ENCODE assay signal across 11 mouse cellular contexts in genomic region chr14:29015896-29016295, GRCm38 (mm10). TPM values are rescaled to one million over a fixed set of nuclear protein-coding genes. Genes with fewer than 3 reads are reported as not detected.
DNase-seq lines count a peak whose midpoint lies in the region; ATAC-seq lines count a peak whose summit lies in the region.
"Had no signal": no experiment of that assay in that cellular context is flagged by ENCODE, and none has a peak within 500 bp of the region (broad histone marks: within the 10 kb centered on the region; RNA-seq: fewer than 3 reads in every experiment).

No protein-coding gene starts in this region.

- intact Hi-C loops in left cerebral cortex, postnatal 10 days (cut with DNase I): no loop called here

- DNase-seq in left cerebral cortex, postnatal 10 days (ENCODE audit: extremely low spot score in 1 of 2, low spot score in 2 of 2): peak; percentile 24
- DNase-seq in left cerebral cortex, adult 9 months (ENCODE audit: low spot score in 2 of 2): no peak
- DNase-seq in kidney, postnatal 10 days: peak; percentile 48
- peak; percentile 75 for DNase-seq in neural tube, embryonic 11.5 days (ENCODE audit: low spot score)
- DNase-seq in yolk sac, embryonic 10.5 days (ENCODE audit: low spot score): no peak

- H3K27me3 ChIP-seq in embryonic facial prominence, embryonic 13.5 days: no peaks in the 10 kb centered on the region
- no peaks in the 10 kb centered on the region for H3K27me3 ChIP-seq in neural tube, embryonic 11.5 days (ENCODE audit: control insufficient read depth, insufficient read depth, low read length)
- H3K27me3 ChIP-seq in heart, embryonic 12.5 days (replicated peaks): 0 out of 2 replicates have a peak, but pooled peaks cover 5% of the 10 kb centered on the region

- H3K4me3 ChIP-seq in embryonic facial prominence, embryonic 13.5 days: no peak overlapping the region
- H3K4me3 ChIP-seq in neural tube, embryonic 11.5 days (ENCODE audit: low read depth, low read length): no peak overlapping the region
- no peak overlapping the region for H3K4me3 ChIP-seq in heart, embryonic 12.5 days

- no peak for ATAC-seq in embryonic facial prominence, embryonic 13.5 days (ENCODE audit: insufficient number of reproducible peaks, insufficient read depth, low FRiP score, low TSS enrichment, low read depth)
- 0 out of 2 replicates have a peak, but pooled peaks have one; percentile 31 for ATAC-seq in neural tube, embryonic 11.5 days (ENCODE audit: insufficient read depth, low FRiP score, low TSS enrichment)
- no peak for ATAC-seq in heart, embryonic 12.5 days (ENCODE audit: insufficient number of reproducible peaks, low FRiP score)
- ATAC-seq: intestine, postnatal 0 days had no signal

- peaks cover 23% of the 10 kb centered on the region for H3K4me1 ChIP-seq in embryonic facial prominence, embryonic 13.5 days
- H3K4me1 ChIP-seq in neural tube, embryonic 11.5 days (ENCODE audit: control insufficient read depth, insufficient read depth, low read length): no peaks in the 10 kb centered on the region
- H3K4me1 ChIP-seq in heart, embryonic 12.5 days (replicated peaks): peaks cover 17% of the 10 kb centered on the region

- H3K9me3 ChIP-seq in embryonic facial prominence, embryonic 13.5 days: no peaks in the 10 kb centered on the region
- no peaks in the 10 kb centered on the region for H3K9me3 ChIP-seq in neural tube, embryonic 11.5 days (ENCODE audit: control insufficient read depth, low read length)
- H3K9me3 ChIP-seq in heart, embryonic 12.5 days (replicated peaks): 0 out of 2 replicates have a peak, but pooled peaks cover 3% of the 10 kb centered on the region

- no peak overlapping the region for H3K4me2 ChIP-seq in embryonic facial prominence, embryonic 13.5 days
- H3K4me2 ChIP-seq in neural tube, embryonic 11.5 days (ENCODE audit: low read depth): no peak overlapping the region
- H3K4me2 ChIP-seq in heart, embryonic 12.5 days: no peak overlapping the region

- WGBS in embryonic facial prominence, embryonic 13.5 days: 49% methylated on average over 5 of the region's 5 CpGs
- 18% methylated on average over 5 of the region's 5 CpGs for WGBS in neural tube, embryonic 11.5 days
- 68% methylated on average over 5 of the region's 5 CpGs for WGBS in heart, embryonic 12.5 days

- H3K36me3 ChIP-seq in embryonic facial prominence, embryonic 13.5 days: peaks cover 2% of the 10 kb centered on the region; the same call in 1 of the 2 replicates
- H3K36me3 ChIP-seq in neural tube, embryonic 11.5 days (ENCODE audit: control insufficient read depth, insufficient read depth, low read length): no peaks in the 10 kb centered on the region
- no peaks in the 10 kb centered on the region for H3K36me3 ChIP-seq in heart, embryonic 12.5 days
- H3K36me3 ChIP-seq: G1E had no signal

- H3K9ac ChIP-seq in embryonic facial prominence, embryonic 13.5 days: no peak overlapping the region
- H3K9ac ChIP-seq in neural tube, embryonic 11.5 days (ENCODE audit: low read length): no peak overlapping the region
- H3K9ac ChIP-seq in heart, embryonic 12.5 days: no peak overlapping the region

- H3K27ac ChIP-seq in embryonic facial prominence, embryonic 13.5 days: peak overlapping the region; percentile 62
- no peak overlapping the region for H3K27ac ChIP-seq in neural tube, embryonic 11.5 days (ENCODE audit: low read depth, low read length)
- H3K27ac ChIP-seq in heart, embryonic 12.5 days (ENCODE audit: poor library complexity, severe bottlenecking): no peak overlapping the region
- H3K27ac ChIP-seq: macrophage had no signal

RNA-seq across cellular contexts. Expression of gene Lrtm1, which starts 2.1 kb away (rescaled TPM):
- not detected for total RNA-seq in left cerebral cortex, postnatal 10 days (2021)
- 0.79 and 0.88 TPM in 2 replicates for polyA plus RNA-seq in embryonic facial prominence, embryonic 13.5 days (2015; fragmentation: Nextera tagmentation; extraction: Ambion mirVana)
- polyA plus RNA-seq in neural tube, embryonic 11.5 days (2014; fragmentation: Nextera tagmentation; extraction: Ambion mirVana): 0.20 and 0.39 TPM in 2 replicates
- polyA plus RNA-seq in heart, embryonic 12.5 days (2016; fragmentation: Nextera tagmentation; extraction: Ambion mirVana): 0.94 and 1.1 TPM in 2 replicates
- polyA plus RNA-seq: G1E; intestine, postnatal 0 days; macrophage; small intestine, adult 2 months had no signal

Comparison
In these comparisons a context has a peak if more than half of its experiments do, and no peak if none do; other contexts are left out.
1. DNase-seq: peak in left cerebral cortex, postnatal 10 days (2 of 2), kidney, postnatal 10 days (single experiment) and neural tube, embryonic 11.5 days (single experiment); none in left cerebral cortex, adult 9 months (0 of 2) and yolk sac, embryonic 10.5 days (single experiment).